Mouse (Mus musculus): ENCODE results near the gene Gm21885.

The Gm21885 gene

GRCm38 (mm10) chr11:94282291-94282690 lies 618 bp downstream of the Gm21885 start:
- no peaks in the 10 kb centered on the region for H3K36me3 ChIP-seq (ENCODE audit: control insufficient read depth, insufficient read depth, low read length, poor library complexity, severe bottlenecking)
- H3K27me3 ChIP-seq (ENCODE audit: control insufficient read depth, insufficient read depth, low read length, poor library complexity, severe bottlenecking), result no peaks in the 10 kb centered on the region
- no peak for DNase-seq (ENCODE audit: low read depth, low spot score)

- no peak for DNase-seq (ENCODE audit: low read depth, low spot score)
- H3K36me3 ChIP-seq (ENCODE audit: control insufficient read depth, insufficient read depth, low read length, poor library complexity, severe bottlenecking), result no peaks in the 10 kb centered on the region
- no peaks in the 10 kb centered on the region for H3K27me3 ChIP-seq (ENCODE audit: control insufficient read depth, insufficient read depth, low read length, poor library complexity, severe bottlenecking)
Observed at GRCm38 (mm10) chr11:94283536-94284099, 1.9 kb downstream of the Gm21885 start.

DNA sequence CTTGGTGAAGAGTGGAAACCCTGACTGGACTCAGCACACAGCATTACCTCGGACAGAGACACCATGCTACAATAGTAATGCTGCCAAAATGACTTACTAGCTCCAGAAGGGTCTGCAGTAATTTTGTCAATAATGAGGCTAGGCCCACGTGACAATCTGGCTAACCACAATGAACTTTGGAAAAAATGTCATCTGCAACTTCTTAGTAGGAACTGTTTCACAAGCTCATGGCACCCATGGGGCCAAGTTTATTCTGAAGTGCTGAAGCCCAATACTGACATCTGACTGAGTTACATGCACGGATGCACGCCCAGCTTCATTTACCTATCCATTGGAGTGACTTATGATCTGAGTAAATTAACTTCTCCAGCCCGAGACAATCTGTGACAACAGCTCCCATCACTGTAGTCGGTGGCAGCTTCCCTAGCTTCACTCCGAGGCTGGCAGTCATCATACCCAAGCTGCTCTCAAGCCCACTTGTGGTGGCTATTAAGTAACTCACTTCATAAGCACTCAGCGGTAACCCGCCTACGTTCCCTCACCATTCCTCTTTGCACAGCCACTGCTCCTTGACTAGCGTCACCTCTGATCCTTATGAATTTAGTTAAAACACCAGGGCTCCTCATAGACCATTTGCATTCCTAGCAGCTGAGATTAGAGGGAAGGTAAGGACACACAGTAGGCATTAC lies 4.4 kb downstream of the Gm21885 start:
- Histone ChIP-seq H3K27me3 (ENCODE audit: control insufficient read depth, insufficient read depth, low read length, poor library complexity, severe bottlenecking) (no peaks in the 10 kb centered on the region), H3K36me3 (ENCODE audit: control insufficient read depth, insufficient read depth, low read length, poor library complexity, severe bottlenecking) (peaks cover 7% of the 10 kb centered on the region)
- DNase-seq (ENCODE audit: low read depth, low spot score), result no peak

- DNase-seq (ENCODE audit: low read depth, low spot score), result no peak
- Histone ChIP-seq H3K36me3 (ENCODE audit: control insufficient read depth, insufficient read depth, low read length, poor library complexity, severe bottlenecking) (peaks cover 8% of the 10 kb centered on the region), H3K27me3 (ENCODE audit: control insufficient read depth, insufficient read depth, low read length, poor library complexity, severe bottlenecking) (no peaks in the 10 kb centered on the region)
Observed at GRCm38 (mm10) chr11:94287105-94287504, 5.4 kb downstream of the Gm21885 start.

DNA sequence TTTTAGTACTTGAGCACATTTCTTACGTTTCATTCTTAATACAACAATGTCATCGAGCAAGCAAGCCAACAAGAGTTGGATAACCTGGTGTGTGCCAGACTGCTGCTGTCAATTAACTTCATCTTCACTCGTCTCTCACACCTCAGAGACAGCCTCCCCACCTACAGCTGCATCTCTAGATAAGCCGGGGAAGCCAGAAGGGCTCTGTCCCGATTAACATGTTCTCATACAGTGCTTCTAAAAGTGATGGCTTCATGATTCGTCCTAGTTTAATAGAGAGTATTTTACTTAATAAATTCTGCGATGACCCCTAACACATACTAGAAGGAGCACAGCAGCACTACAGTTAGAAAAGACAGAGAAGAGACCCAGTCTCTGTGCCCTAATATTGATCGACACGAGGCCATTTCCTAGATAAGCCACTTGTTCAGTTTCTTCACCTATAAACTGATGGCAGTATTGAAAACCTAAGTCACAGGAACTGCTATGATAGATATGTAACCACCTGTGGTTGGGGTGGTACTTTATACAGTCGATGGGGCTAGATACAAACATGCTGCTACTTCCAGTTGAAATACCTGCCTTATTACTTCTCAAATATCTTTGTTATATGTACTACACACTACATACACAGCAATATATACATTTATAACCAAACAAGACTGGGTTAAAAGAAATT lies 8.5 kb downstream of the Gm21885 start:
- Histone ChIP-seq H3K27me3 (ENCODE audit: control insufficient read depth, insufficient read depth, low read length, poor library complexity, severe bottlenecking) (no peaks in the 10 kb centered on the region), H3K36me3 (ENCODE audit: control insufficient read depth, insufficient read depth, low read length, poor library complexity, severe bottlenecking) (peaks cover 18% of the 10 kb centered on the region)
- DNase-seq (ENCODE audit: low read depth, low spot score), result no peak

DNA sequence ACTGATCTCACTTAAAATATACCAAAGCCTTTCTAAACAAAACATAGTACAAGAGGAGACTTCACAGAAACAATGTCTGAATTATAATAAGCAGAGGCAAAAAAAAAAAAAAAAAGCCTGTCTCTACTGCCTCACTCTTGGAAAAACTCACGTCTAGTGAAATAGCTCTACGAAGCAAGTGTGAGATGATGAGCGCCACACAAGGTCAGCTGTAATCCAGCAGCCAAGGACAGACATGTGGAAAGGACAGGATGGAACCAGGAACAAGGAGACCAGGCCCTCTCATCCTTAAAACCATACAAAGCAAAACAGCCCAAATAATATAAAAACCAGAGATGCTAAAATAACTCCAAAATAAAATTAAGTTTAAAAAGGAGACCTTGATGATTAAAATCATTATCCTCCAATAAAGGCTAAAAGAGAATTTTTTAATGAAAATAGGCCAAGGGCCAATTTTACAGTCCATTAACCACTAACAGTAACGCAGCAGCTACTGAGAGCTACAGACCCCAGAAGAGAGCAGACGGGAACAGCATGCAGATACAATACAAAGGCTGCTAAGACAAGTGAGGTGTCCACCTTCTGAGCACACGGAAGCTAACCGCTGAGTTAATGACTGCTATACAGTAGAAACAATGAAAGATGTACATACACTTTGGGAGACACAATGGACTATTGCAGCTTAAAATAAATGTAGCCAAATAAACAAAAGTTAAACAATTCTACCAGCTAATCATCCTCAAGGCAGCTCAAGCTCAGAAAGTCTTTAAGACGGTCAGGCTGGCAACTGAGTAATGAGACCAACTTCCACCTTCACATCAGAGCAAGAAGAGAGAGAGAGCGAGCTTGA lies 13.5 kb downstream of the Gm21885 start:
- peaks cover 41% of the 10 kb centered on the region for H3K36me3 ChIP-seq (ENCODE audit: control insufficient read depth, insufficient read depth, low read length, poor library complexity, severe bottlenecking)
- DNase-seq (ENCODE audit: low read depth, low spot score), result no peak
- H3K27me3 ChIP-seq (ENCODE audit: control insufficient read depth, insufficient read depth, low read length, poor library complexity, severe bottlenecking), result no peaks in the 10 kb centered on the region

- no peak for DNase-seq (ENCODE audit: low read depth, low spot score)
- H3K36me3 ChIP-seq (ENCODE audit: control insufficient read depth, insufficient read depth, low read length, poor library complexity, severe bottlenecking), result peaks cover 4% of the 10 kb centered on the region; the same call in 1 of the 2 replicates
- no peaks in the 10 kb centered on the region for H3K27me3 ChIP-seq (ENCODE audit: control insufficient read depth, insufficient read depth, low read length, poor library complexity, severe bottlenecking)
Observed at GRCm38 (mm10) chr11:94312733-94313132, 31.1 kb downstream of the Gm21885 start.

DNA sequence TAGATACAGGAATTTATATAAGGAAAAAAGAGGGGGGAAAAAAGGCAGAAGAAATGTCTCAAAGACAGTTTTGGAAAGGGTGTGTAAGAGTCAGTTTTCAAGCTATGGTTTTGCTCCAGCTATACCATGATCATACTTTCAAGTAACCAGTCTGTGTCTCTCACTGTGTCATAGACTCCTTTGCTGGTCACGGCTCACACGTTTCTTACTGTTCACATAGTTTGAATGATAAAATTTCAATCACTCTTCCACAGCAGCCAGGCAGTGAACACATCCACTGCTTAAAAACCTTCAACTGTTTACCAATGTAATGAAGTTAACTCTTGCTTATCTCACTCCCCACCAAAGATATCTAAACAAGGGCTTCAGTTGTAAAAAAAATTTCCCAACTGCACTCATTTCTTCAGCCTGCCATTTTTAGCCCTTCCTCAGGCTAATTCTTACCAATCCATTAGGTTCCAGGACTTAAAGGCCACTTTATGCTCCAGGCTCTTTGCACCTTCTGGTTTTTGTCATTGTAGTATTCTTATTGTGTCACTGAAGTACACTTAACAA lies 32.5 kb downstream of the Gm21885 start:
- Histone ChIP-seq H3K36me3 (ENCODE audit: control insufficient read depth, insufficient read depth, low read length, poor library complexity, severe bottlenecking) (peaks cover 2% of the 10 kb centered on the region; the same call in 1 of the 2 replicates), H3K27me3 (ENCODE audit: control insufficient read depth, insufficient read depth, low read length, poor library complexity, severe bottlenecking) (no peaks in the 10 kb centered on the region)
- no peak for DNase-seq (ENCODE audit: low read depth, low spot score)

GRCm38 (mm10) chr11:94315308-94315707 lies 33.6 kb downstream of the Gm21885 start:
- DNase-seq (ENCODE audit: low read depth, low spot score), result no peak
- Histone ChIP-seq H3K27me3 (ENCODE audit: control insufficient read depth, insufficient read depth, low read length, poor library complexity, severe bottlenecking) (no peaks in the 10 kb centered on the region), H3K36me3 (ENCODE audit: control insufficient read depth, insufficient read depth, low read length, poor library complexity, severe bottlenecking) (peaks cover 5% of the 10 kb centered on the region; the same call in 1 of the 2 replicates)

- H3K36me3 ChIP-seq (ENCODE audit: control insufficient read depth, insufficient read depth, low read length, poor library complexity, severe bottlenecking), result peaks cover 5% of the 10 kb centered on the region; the same call in 1 of the 2 replicates
- no peaks in the 10 kb centered on the region for H3K27me3 ChIP-seq (ENCODE audit: control insufficient read depth, insufficient read depth, low read length, poor library complexity, severe bottlenecking)
- no peak for DNase-seq (ENCODE audit: low read depth, low spot score)
Observed at GRCm38 (mm10) chr11:94316528-94316927, 34.9 kb downstream of the Gm21885 start.

- Histone ChIP-seq H3K27me3 (ENCODE audit: control insufficient read depth, insufficient read depth, low read length, poor library complexity, severe bottlenecking) (no peaks in the 10 kb centered on the region), H3K36me3 (ENCODE audit: control insufficient read depth, insufficient read depth, low read length, poor library complexity, severe bottlenecking) (peaks cover 5% of the 10 kb centered on the region; the same call in 1 of the 2 replicates)
- DNase-seq (ENCODE audit: low read depth, low spot score), result no peak
Observed at GRCm38 (mm10) chr11:94317014-94317413, 35.3 kb downstream of the Gm21885 start.

GRCm38 (mm10) chr11:94317515-94317914 lies 35.8 kb downstream of the Gm21885 start:
- no peaks in the 10 kb centered on the region for H3K27me3 ChIP-seq (ENCODE audit: control insufficient read depth, insufficient read depth, low read length, poor library complexity, severe bottlenecking)
- DNase-seq (ENCODE audit: low read depth, low spot score), result no peak
- peaks cover 5% of the 10 kb centered on the region; the same call in 1 of the 2 replicates for H3K36me3 ChIP-seq (ENCODE audit: control insufficient read depth, insufficient read depth, low read length, poor library complexity, severe bottlenecking)

DNA sequence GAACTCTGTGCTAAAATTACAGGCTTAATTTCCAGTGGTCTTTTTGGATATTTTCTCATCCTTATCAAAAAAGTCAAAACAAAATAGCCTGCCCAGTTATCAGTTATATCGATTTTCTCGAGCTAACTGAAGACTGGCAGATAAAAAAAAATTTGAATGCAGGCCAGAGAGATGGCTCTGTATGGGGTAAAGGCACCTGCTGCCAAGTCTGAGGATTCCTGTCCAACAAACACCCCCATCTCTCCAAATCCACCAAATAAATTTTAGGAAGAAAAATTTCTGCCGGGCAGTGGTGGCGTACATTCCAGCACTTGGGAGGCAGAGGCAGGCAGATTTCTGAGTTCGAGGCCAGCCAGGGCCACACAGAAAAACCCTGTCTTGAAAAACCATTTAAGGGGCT lies 36.4 kb downstream of the Gm21885 start:
- Histone ChIP-seq H3K36me3 (ENCODE audit: control insufficient read depth, insufficient read depth, low read length, poor library complexity, severe bottlenecking) (peaks cover 5% of the 10 kb centered on the region; the same call in 1 of the 2 replicates), H3K27me3 (ENCODE audit: control insufficient read depth, insufficient read depth, low read length, poor library complexity, severe bottlenecking) (no peaks in the 10 kb centered on the region)
- no peak for DNase-seq (ENCODE audit: low read depth, low spot score)

Data from splenic B cell, adult 2 months (primary cell).